Mouse (Mus musculus): ENCODE data around the gene Mapk9. TPM values are rescaled to one million over a fixed set of nuclear protein-coding genes. Genes with fewer than 3 reads are reported as not detected.

The Mapk9 gene
- polyA plus RNA-seq, 1 experiment from 2014 or later, result 71.4 TPM

- WGBS, result 82% methylated on average over 15 of the region's 15 CpGs
- ATAC-seq, result no peak
- Histone ChIP-seq H3K36me3 (ENCODE audit: control insufficient read depth, insufficient read depth, low read length) (peaks cover 11% of the 10 kb centered on the region), H3K4me2 (ENCODE audit: low read length) (no peak overlapping the region), H3K4me3 (ENCODE audit: low read depth, low read length) (no peak overlapping the region), H3K9ac (ENCODE audit: low read depth, low read length) (no peak overlapping the region), H3K4me1 (ENCODE audit: control insufficient read depth, insufficient read depth, low read length) (no peaks in the 10 kb centered on the region), H3K9me3 (replicated peaks; ENCODE audit: control insufficient read depth, low read length, poor library complexity, severe bottlenecking) (no peaks in the 10 kb centered on the region), H3K27me3 (ENCODE audit: control insufficient read depth, insufficient read depth, low read depth, low read length) (no peaks in the 10 kb centered on the region), H3K27ac (ENCODE audit: low read length) (peak overlapping the region; percentile 5; the same call in 1 of the 2 replicates)
These were observed 27.5 kb upstream of the Mapk9 start for GRCm38 (mm10) chr11:49818869-49819566.

DNA sequence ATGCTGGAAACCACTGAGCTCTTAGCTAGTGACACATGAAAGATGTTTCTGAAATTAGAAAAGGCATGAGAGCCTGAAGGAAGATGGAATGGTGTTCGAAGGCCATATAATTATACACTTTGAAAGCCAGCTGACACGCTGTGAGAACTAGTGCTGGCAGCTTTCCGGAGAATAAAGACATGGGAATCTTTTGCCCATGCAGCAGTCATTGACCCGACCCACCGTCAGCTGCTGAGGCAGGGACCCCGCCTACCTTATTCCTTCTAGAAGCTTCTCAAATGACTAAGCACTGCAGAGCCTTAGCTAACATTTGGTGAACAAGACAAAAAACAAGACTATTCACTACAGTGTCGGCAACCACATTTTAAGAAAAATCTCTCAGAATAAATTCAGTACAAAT, 26.9 kb upstream of the Mapk9 start:
- 76% methylated on average over 7 of the region's 7 CpGs for WGBS
- H3K36me3 ChIP-seq (ENCODE audit: control insufficient read depth, insufficient read depth, low read length), result peaks cover 15% of the 10 kb centered on the region
- H3K4me3 ChIP-seq (ENCODE audit: low read depth, low read length), result no peak overlapping the region
- no peak overlapping the region for H3K9ac ChIP-seq (ENCODE audit: low read depth, low read length)
- no peak for ATAC-seq
- H3K9me3 ChIP-seq (replicated peaks; ENCODE audit: control insufficient read depth, low read length, poor library complexity, severe bottlenecking), result no peaks in the 10 kb centered on the region
- no peak overlapping the region for H3K4me2 ChIP-seq (ENCODE audit: low read length)
- no peaks in the 10 kb centered on the region for H3K4me1 ChIP-seq (ENCODE audit: control insufficient read depth, insufficient read depth, low read length)
- H3K27ac ChIP-seq (ENCODE audit: low read length), result no peak overlapping the region
- H3K27me3 ChIP-seq (ENCODE audit: control insufficient read depth, insufficient read depth, low read depth, low read length), result no peaks in the 10 kb centered on the region

DNA sequence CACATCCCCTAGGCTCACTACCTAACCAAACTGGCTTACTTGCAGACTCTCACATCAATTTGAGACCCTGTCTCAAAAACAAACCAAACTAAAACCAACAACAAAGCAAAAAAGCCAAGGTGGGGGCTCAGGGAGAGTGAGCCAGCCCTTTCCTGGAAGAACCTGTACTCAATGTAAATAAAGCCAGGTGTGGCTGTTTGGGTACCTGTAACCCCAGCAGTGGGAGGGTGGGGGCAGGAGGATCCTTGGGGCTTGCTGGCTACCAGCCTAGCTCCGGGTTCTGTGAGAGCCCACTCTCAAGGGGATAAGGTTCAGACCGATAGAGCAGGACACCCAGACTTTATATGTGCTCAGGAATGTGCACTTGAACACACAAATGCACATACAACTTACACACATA, 25.6 kb upstream of the Mapk9 start:
- Histone ChIP-seq H3K36me3 (ENCODE audit: control insufficient read depth, insufficient read depth, low read length) (peaks cover 15% of the 10 kb centered on the region), H3K9me3 (replicated peaks; ENCODE audit: control insufficient read depth, low read length, poor library complexity, severe bottlenecking) (no peaks in the 10 kb centered on the region), H3K4me1 (ENCODE audit: control insufficient read depth, insufficient read depth, low read length) (no peaks in the 10 kb centered on the region), H3K27ac (ENCODE audit: low read length) (no peak overlapping the region), H3K27me3 (ENCODE audit: control insufficient read depth, insufficient read depth, low read depth, low read length) (no peaks in the 10 kb centered on the region), H3K4me3 (ENCODE audit: low read depth, low read length) (no peak overlapping the region), H3K9ac (ENCODE audit: low read depth, low read length) (no peak overlapping the region), H3K4me2 (ENCODE audit: low read length) (no peak overlapping the region)
- ATAC-seq, result no peak
- WGBS, result 92% methylated on average over 2 of the region's 2 CpGs

- Histone ChIP-seq H3K36me3 (ENCODE audit: control insufficient read depth, insufficient read depth, low read length) (peaks cover 15% of the 10 kb centered on the region), H3K27me3 (ENCODE audit: control insufficient read depth, insufficient read depth, low read depth, low read length) (no peaks in the 10 kb centered on the region), H3K9me3 (replicated peaks; ENCODE audit: control insufficient read depth, low read length, poor library complexity, severe bottlenecking) (no peaks in the 10 kb centered on the region), H3K27ac (ENCODE audit: low read length) (no peak overlapping the region), H3K4me1 (ENCODE audit: control insufficient read depth, insufficient read depth, low read length) (no peaks in the 10 kb centered on the region), H3K4me3 (ENCODE audit: low read depth, low read length) (no peak overlapping the region), H3K9ac (ENCODE audit: low read depth, low read length) (no peak overlapping the region), H3K4me2 (ENCODE audit: low read length) (no peak overlapping the region)
- WGBS, result 94% methylated on average over 2 of the region's 2 CpGs
- no peak for ATAC-seq
These were observed 25.0 kb upstream of the Mapk9 start for GRCm38 (mm10) chr11:49821546-49821945.

DNA sequence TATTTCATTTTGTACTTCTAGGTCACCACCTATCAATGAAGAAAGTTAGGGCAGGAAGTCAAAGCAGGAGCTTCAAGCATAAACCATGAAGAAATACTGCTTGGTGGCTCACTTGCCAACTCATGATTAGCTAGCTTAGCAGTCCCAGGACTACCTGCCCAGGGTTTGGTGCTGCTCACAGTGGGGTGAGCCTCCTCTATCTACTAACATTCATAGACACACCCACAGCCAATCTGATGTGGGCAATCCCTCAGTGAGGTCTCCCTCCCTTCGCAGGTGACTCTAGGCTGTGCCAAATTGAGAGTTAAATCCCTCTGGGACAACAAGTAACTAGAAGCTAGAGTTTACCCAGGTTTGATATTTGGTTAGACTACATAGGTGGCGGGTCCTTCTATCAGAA, 24.2 kb upstream of the Mapk9 start:
- H3K27ac ChIP-seq (ENCODE audit: low read length), result no peak overlapping the region
- ATAC-seq, result no peak
- WGBS, result 92% methylated on average over 2 of the region's 2 CpGs

DNA sequence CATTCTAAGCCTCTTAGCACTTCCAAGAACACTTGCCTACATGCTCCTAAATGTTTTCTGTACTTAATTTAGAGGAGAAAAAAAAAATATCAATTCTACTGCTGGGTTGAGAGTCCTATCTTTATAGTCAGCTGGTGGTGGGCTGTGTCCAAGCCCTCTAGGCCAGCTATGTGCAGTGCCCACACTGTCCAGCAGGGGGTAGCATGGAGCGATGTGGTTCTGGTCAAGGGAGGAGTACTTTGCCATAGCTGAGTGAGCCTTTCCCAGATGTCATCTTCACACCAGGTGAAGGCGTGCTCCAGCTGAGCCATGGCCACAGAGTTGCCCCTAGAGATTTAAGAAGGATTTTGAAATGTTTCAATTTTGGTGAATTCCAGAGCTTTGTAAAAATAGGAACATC, 21.7 kb upstream of the Mapk9 start:
- Histone ChIP-seq H3K27ac (ENCODE audit: low read length) (no peak overlapping the region), H3K9ac (ENCODE audit: low read depth, low read length) (no peak overlapping the region), H3K4me2 (ENCODE audit: low read length) (no peak overlapping the region), H3K4me3 (ENCODE audit: low read depth, low read length) (no peak overlapping the region), H3K36me3 (ENCODE audit: control insufficient read depth, insufficient read depth, low read length) (peaks cover 20% of the 10 kb centered on the region), H3K27me3 (ENCODE audit: control insufficient read depth, insufficient read depth, low read depth, low read length) (no peaks in the 10 kb centered on the region), H3K9me3 (replicated peaks; ENCODE audit: control insufficient read depth, low read length, poor library complexity, severe bottlenecking) (no peaks in the 10 kb centered on the region), H3K4me1 (ENCODE audit: control insufficient read depth, insufficient read depth, low read length) (no peaks in the 10 kb centered on the region)
- WGBS, result 47% methylated on average over 2 of the region's 2 CpGs
- ATAC-seq, result no peak

More for the DNA sequence above, 24.2 kb upstream of the Mapk9 start:
- Histone ChIP-seq H3K4me3 (ENCODE audit: low read depth, low read length) (no peak overlapping the region), H3K4me1 (ENCODE audit: control insufficient read depth, insufficient read depth, low read length) (no peaks in the 10 kb centered on the region), H3K4me2 (ENCODE audit: low read length) (no peak overlapping the region), H3K9me3 (replicated peaks; ENCODE audit: control insufficient read depth, low read length, poor library complexity, severe bottlenecking) (no peaks in the 10 kb centered on the region), H3K9ac (ENCODE audit: low read depth, low read length) (no peak overlapping the region), H3K36me3 (ENCODE audit: control insufficient read depth, insufficient read depth, low read length) (peaks cover 20% of the 10 kb centered on the region), H3K27me3 (ENCODE audit: control insufficient read depth, insufficient read depth, low read depth, low read length) (no peaks in the 10 kb centered on the region)

- Histone ChIP-seq H3K4me3 (ENCODE audit: low read depth, low read length) (no peak overlapping the region), H3K9ac (ENCODE audit: low read depth, low read length) (no peak overlapping the region), H3K27me3 (ENCODE audit: control insufficient read depth, insufficient read depth, low read depth, low read length) (no peaks in the 10 kb centered on the region), H3K4me2 (ENCODE audit: low read length) (no peak overlapping the region), H3K9me3 (replicated peaks; ENCODE audit: control insufficient read depth, low read length, poor library complexity, severe bottlenecking) (no peaks in the 10 kb centered on the region), H3K36me3 (ENCODE audit: control insufficient read depth, insufficient read depth, low read length) (peaks cover 20% of the 10 kb centered on the region), H3K4me1 (ENCODE audit: control insufficient read depth, insufficient read depth, low read length) (no peaks in the 10 kb centered on the region), H3K27ac (ENCODE audit: low read length) (no peak overlapping the region)
- ATAC-seq, result no peak
- WGBS, result 36% methylated on average over 6 of the region's 6 CpGs
These were observed 19.3 kb upstream of the Mapk9 start for GRCm38 (mm10) chr11:49827243-49827642.

DNA sequence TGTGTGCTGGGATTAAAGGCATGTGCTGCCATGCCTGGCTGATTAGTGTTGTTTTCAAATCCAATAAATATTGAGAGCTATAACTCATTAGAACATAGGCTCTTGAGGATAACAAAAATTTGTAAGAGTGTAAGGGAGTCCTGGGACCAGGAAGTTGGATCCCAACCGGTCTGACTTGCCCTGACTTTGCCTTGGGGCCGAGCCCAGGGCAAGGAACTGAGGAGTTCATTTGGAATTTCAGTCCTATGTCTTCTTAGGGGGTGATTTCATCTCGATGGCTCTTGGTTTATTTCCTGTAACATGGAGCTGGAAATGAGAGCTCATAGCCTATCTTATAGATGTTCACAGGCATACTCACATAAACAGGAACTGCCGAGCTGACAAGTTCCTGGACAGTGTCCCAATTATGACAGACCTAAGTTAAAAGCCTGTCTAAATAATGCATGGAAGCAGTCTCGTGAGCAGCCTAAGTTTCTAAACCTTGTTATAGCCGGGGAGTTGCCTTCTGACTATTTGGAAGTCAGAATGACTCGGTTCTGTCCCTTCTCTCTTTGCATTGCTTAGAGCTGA, 17.3 kb upstream of the Mapk9 start:
- H3K9me3 ChIP-seq (replicated peaks; ENCODE audit: control insufficient read depth, low read length, poor library complexity, severe bottlenecking), result no peaks in the 10 kb centered on the region
- H3K27me3 ChIP-seq (ENCODE audit: control insufficient read depth, insufficient read depth, low read depth, low read length), result no peaks in the 10 kb centered on the region
- H3K9ac ChIP-seq (ENCODE audit: low read depth, low read length), result no peak overlapping the region
- peaks cover 15% of the 10 kb centered on the region for H3K36me3 ChIP-seq (ENCODE audit: control insufficient read depth, insufficient read depth, low read length)
- no peaks in the 10 kb centered on the region for H3K4me1 ChIP-seq (ENCODE audit: control insufficient read depth, insufficient read depth, low read length)
- no peak overlapping the region for H3K4me3 ChIP-seq (ENCODE audit: low read depth, low read length)
- no peak for ATAC-seq
- WGBS, result 86% methylated on average over 7 of the region's 7 CpGs
- no peak overlapping the region for H3K4me2 ChIP-seq (ENCODE audit: low read length)
- no peak overlapping the region for H3K27ac ChIP-seq (ENCODE audit: low read length)

- no peaks in the 10 kb centered on the region for H3K9me3 ChIP-seq (replicated peaks; ENCODE audit: control insufficient read depth, low read length, poor library complexity, severe bottlenecking)
These were observed 14.6 kb upstream of the Mapk9 start for GRCm38 (mm10) chr11:49831980-49832379.

More at GRCm38 (mm10) chr11:49831980-49832379, 14.6 kb upstream of the Mapk9 start:
- Histone ChIP-seq H3K36me3 (ENCODE audit: control insufficient read depth, insufficient read depth, low read length) (peaks cover 16% of the 10 kb centered on the region), H3K9ac (ENCODE audit: low read depth, low read length) (no peak overlapping the region), H3K4me1 (ENCODE audit: control insufficient read depth, insufficient read depth, low read length) (no peaks in the 10 kb centered on the region), H3K4me2 (ENCODE audit: low read length) (no peak overlapping the region), H3K4me3 (ENCODE audit: low read depth, low read length) (no peak overlapping the region), H3K27ac (ENCODE audit: low read length) (no peak overlapping the region), H3K27me3 (ENCODE audit: control insufficient read depth, insufficient read depth, low read depth, low read length) (no peaks in the 10 kb centered on the region)
- 90% methylated on average over 12 of the region's 12 CpGs for WGBS
- no peak for ATAC-seq

Measured in midbrain, embryonic 16.5 days (tissue).